Mouse (Mus musculus) intestine, postnatal 0 days (tissue): ENCODE results near the gene Ear14. TPM values are rescaled to one million over a fixed set of nuclear protein-coding genes. Genes with fewer than 3 reads are reported as not detected.
"Not testable (repeated sequence)": the region's sequence is repeated elsewhere in the genome, so short reads cannot be mapped to it uniquely, and the experiment has no call there.

Experiments
- ATAC-seq: fragments of 200-750 bp; cut with Nextera tagmentation; 2 replicates; pipeline ENCODE4 v1.8.0; 2017; ENCODE audit warnings: mild to moderate bottlenecking, moderate TSS enrichment, moderate library complexity
- H3K27ac ChIP-seq: fragments of 300-500 bp; sonication (generic); 2 replicates; pipeline ENCODE4 v1.5.1; 2014; ENCODE audit warnings: mild to moderate bottlenecking, low read depth, low read length, moderate library complexity
- H3K27me3 ChIP-seq: fragments of 300-500 bp; sonication (generic); replicated peaks from 2 replicates; pipeline ENCODE4 v1.6.1; 2014; ENCODE audit warnings: low read length, mixed read lengths; ENCODE audit not compliant: control insufficient read depth, insufficient read depth
- H3K36me3 ChIP-seq: fragments of 300-500 bp; sonication (generic); 2 replicates; pipeline ENCODE4 v1.6.1; 2014; ENCODE audit warnings: mild to moderate bottlenecking, moderate library complexity; ENCODE audit not compliant: control insufficient read depth, insufficient read depth
- H3K4me1 ChIP-seq: fragments of 300-500 bp; sonication (generic); replicated peaks from 2 replicates; pipeline ENCODE4 v1.6.1; 2014; ENCODE audit warnings: antibody characterized with exemption, low read length, mixed read lengths; ENCODE audit not compliant: control insufficient read depth, insufficient read depth
- H3K4me2 ChIP-seq: fragments of 300-500 bp; sonication (generic); replicated peaks from 2 replicates; pipeline ENCODE4 v1.6.1; 2014; ENCODE audit warnings: low read depth, mild to moderate bottlenecking, moderate library complexity
- H3K4me3 ChIP-seq: fragments of 300-500 bp; sonication (generic); 2 replicates; pipeline ENCODE4 v1.5.1; 2014; ENCODE audit warnings: low read depth, low read length
- H3K9ac ChIP-seq: fragments of 300-500 bp; sonication (generic); 2 replicates; pipeline ENCODE4 v1.6.1; 2014; ENCODE audit warnings: mild to moderate bottlenecking, low read depth, low read length
- H3K9me3 ChIP-seq: fragments of 300-500 bp; sonication (generic); 2 replicates; pipeline ENCODE4 v1.6.1; 2016; ENCODE audit warnings: mixed run types; ENCODE audit not compliant: control insufficient read depth
- CTCF ChIP-seq: sonication (generic); IDR thresholded peaks from 2 replicates; pipeline ENCODE4 v1.5.1; 2016; ENCODE audit warnings: low read depth, mild to moderate bottlenecking, control low read depth, antibody characterized with exemption, moderate library complexity
- WGBS: fragments of 180-500 bp; shearing (Covaris S2); extraction: QIAGEN DNeasy Blood & Tissue Kit; methylation state at CpG from one replicate; pipeline ENCODE4 v1.1.7; 2014; 5-methylcytosine and 5-hydroxymethylcytosine counted together
- polyA plus RNA-seq: library from polyadenylated mRNA; unstranded; fragments of >200 nt; fragmentation: Nextera tagmentation; extraction: Ambion mirVana; gene quantifications from 2 replicates; pipeline ENCODE4 v1.2.1, GENCODE M21; 2015

The Ear14 gene
- polyA plus RNA-seq, 1 experiment from 2014 or later = not detected

GRCm38 (mm10) chr14:51199098-51200023 lies 3.8 kb upstream of the Ear14 start, which contains the start of gene Ang2:
Ang2 (minus strand) TSS chr14:51199148.
- no peaks in the 10 kb centered on the region for H3K9me3 ChIP-seq
- H3K9ac ChIP-seq = no peak within 1 kb of the TSS
- no peak within 1 kb of the TSS for H3K4me2 ChIP-seq
- no peak within 1 kb of the TSS for H3K27ac ChIP-seq
- H3K36me3 ChIP-seq = no peaks in the 10 kb centered on the region
- no peak within 1 kb of the TSS for H3K4me3 ChIP-seq
- 73% methylated on average over 5 of the region's 5 CpGs for WGBS
- ATAC-seq = no peak
- no peaks in the 10 kb centered on the region for H3K27me3 ChIP-seq
- no peaks in the 10 kb centered on the region for H3K4me1 ChIP-seq
- no peak for TF ChIP-seq CTCF

- Histone ChIP-seq H3K36me3 (no peaks in the 10 kb centered on the region), H3K27me3 (no peaks in the 10 kb centered on the region), H3K9me3 (no peaks in the 10 kb centered on the region), H3K4me2 (no peak overlapping the region), H3K9ac (no peak overlapping the region), H3K27ac (no peak overlapping the region), H3K4me3 (no peak overlapping the region), H3K4me1 (no peaks in the 10 kb centered on the region)
- ATAC-seq = no peak
- no peak for TF ChIP-seq CTCF
- 94% methylated on average over 2 of the region's 2 CpGs for WGBS
Measured at GRCm38 (mm10) chr14:51200054-51200453, 3.1 kb upstream of the Ear14 start.

- TF ChIP-seq CTCF = no peak
- Histone ChIP-seq H3K9ac (no peak overlapping the region), H3K4me3 (no peak overlapping the region), H3K27ac (no peak overlapping the region), H3K4me1 (no peaks in the 10 kb centered on the region), H3K36me3 (no peaks in the 10 kb centered on the region), H3K27me3 (no peaks in the 10 kb centered on the region), H3K4me2 (no peak overlapping the region), H3K9me3 (no peaks in the 10 kb centered on the region)
- 91% methylated on average over 2 of the region's 2 CpGs for WGBS
- ATAC-seq = no peak
Measured at GRCm38 (mm10) chr14:51200466-51200865, 2.7 kb upstream of the Ear14 start.

GRCm38 (mm10) chr14:51220075-51220474 lies 16.9 kb downstream of the Ear14 start:
- H3K4me3 ChIP-seq, H3K36me3 ChIP-seq, H3K9ac ChIP-seq, ATAC-seq, H3K4me1 ChIP-seq, H3K9me3 ChIP-seq, H3K27me3 ChIP-seq, H3K4me2 ChIP-seq, H3K27ac ChIP-seq: not testable (repeated sequence)
- 67% methylated on average over 3 of the region's 3 CpGs for WGBS

GRCm38 (mm10) chr14:51229657-51230056 lies 26.5 kb downstream of the Ear14 start:
- H3K4me1 ChIP-seq, ATAC-seq, H3K27me3 ChIP-seq, H3K9me3 ChIP-seq, H3K9ac ChIP-seq, H3K4me3 ChIP-seq, H3K27ac ChIP-seq, H3K4me2 ChIP-seq, H3K36me3 ChIP-seq: not testable (repeated sequence)
- WGBS = 51% methylated on average over 4 of the region's 4 CpGs

- not testable (repeated sequence) for ATAC-seq, H3K4me2 ChIP-seq, H3K4me3 ChIP-seq, H3K9me3 ChIP-seq, H3K9ac ChIP-seq, H3K27me3 ChIP-seq, H3K36me3 ChIP-seq, H3K27ac ChIP-seq, H3K4me1 ChIP-seq
- 80% methylated on average over 1 of the region's 1 CpGs for WGBS
Measured at GRCm38 (mm10) chr14:51237488-51237887, 34.3 kb downstream of the Ear14 start.
